Mouse (Mus musculus) MEL (cell line): ENCODE data around the gene Otop1. TPM values are rescaled to one million over a fixed set of nuclear protein-coding genes. Genes with fewer than 3 reads are reported as not detected.

Experiments used
- DNase-seq: peaks from one replicate; pipeline ENCODE4 v3.0.0; 2011; ENCODE audit warnings: low read depth, low spot score
- H3K27ac ChIP-seq: 2 replicates; pipeline ENCODE4 v1.5.1; 2012; ENCODE audit warnings: low read depth, mild to moderate bottlenecking, control low read depth, low read length, moderate library complexity; ENCODE audit not compliant: control insufficient read depth
- H3K27me3 ChIP-seq, 2 experiments: fragments of 150-350 bp in 1 of 2; sonication (generic) in 1 of 2; 2 replicates each; pipeline ENCODE4 v1.6.1; 2012; ENCODE audit warnings: low read length in 2 of 2, mild to moderate bottlenecking in 2 of 2, improper control_type of control experiment in 1 of 2, moderate library complexity in 1 of 2; ENCODE audit not compliant: insufficient read depth in 2 of 2, control insufficient read depth in 1 of 2
- H3K36me3 ChIP-seq, 2 experiments: 2 replicates each; pipeline ENCODE4 v1.6.1; 2012 to 2014; ENCODE audit warnings: low read length in 2 of 2, improper control_type of control experiment in 1 of 2, inconsistent platforms in 1 of 2, mild to moderate bottlenecking in 1 of 2; ENCODE audit not compliant: insufficient read depth in 2 of 2, control insufficient read depth in 1 of 2
- H3K4me1 ChIP-seq, 2 experiments: fragments of 150-350 bp in 1 of 2; sonication (generic) in 1 of 2; 2 replicates each; pipeline ENCODE4 v1.6.1; 2012; ENCODE audit warnings: low read length in 2 of 2, improper control_type of control experiment in 1 of 2, mild to moderate bottlenecking in 1 of 2; ENCODE audit not compliant: insufficient read depth in 2 of 2, control insufficient read depth in 1 of 2
- H3K4me3 ChIP-seq, 2 experiments: fragments of 150-350 bp in 1 of 2; sonication (generic) in 1 of 2; 2 replicates each; pipeline ENCODE4 v1.5.1; 2012; ENCODE audit warnings: low read depth in 2 of 2, low read length in 2 of 2, mild to moderate bottlenecking in 2 of 2, moderate library complexity in 2 of 2, control low read depth in 1 of 2, improper control_type of control experiment in 1 of 2; ENCODE audit not compliant: control insufficient read depth in 1 of 2, insufficient read depth in 1 of 2
- H3K79me2 ChIP-seq: 2 replicates; pipeline ENCODE4 v1.6.1; 2012; ENCODE audit warnings: mild to moderate bottlenecking, low read length, moderate library complexity; ENCODE audit not compliant: control insufficient read depth, poor library complexity, insufficient read depth
- H3K9ac ChIP-seq: 2 replicates; pipeline ENCODE4 v1.6.1; 2012; ENCODE audit warnings: low read depth, mild to moderate bottlenecking, control low read depth, low read length, moderate library complexity; ENCODE audit not compliant: control insufficient read depth, poor library complexity, severe bottlenecking
- H3K9me3 ChIP-seq: fragments of 150-350 bp; sonication (generic); replicated peaks from 2 replicates; pipeline ENCODE4 v1.6.1; 2012; ENCODE audit warnings: mild to moderate bottlenecking, low read length, improper control_type of control experiment, moderate library complexity; ENCODE audit not compliant: insufficient read depth
- CHD2 ChIP-seq: IDR thresholded peaks from 2 replicates; pipeline ENCODE4 v1.6.1; 2011; ENCODE audit warnings: low read length, improper control_type of control experiment
- CTCF ChIP-seq, 3 experiments: IDR thresholded peaks in 2 of 3; conservative IDR thresholded peaks in 1 of 3; 2 replicates each; pipeline ENCODE4 v1.5.1; 2011 to 2012; ENCODE audit warnings: low read length in 3 of 3, low read depth in 2 of 3, mild to moderate bottlenecking in 2 of 3, improper control_type of control experiment in 1 of 3, inconsistent platforms in 1 of 3, mixed read lengths in 1 of 3, moderate library complexity in 1 of 3; ENCODE audit not compliant: control insufficient read depth in 1 of 3, insufficient read depth in 1 of 3, poor library complexity in 1 of 3, severe bottlenecking in 1 of 3
- E2F4 ChIP-seq: IDR thresholded peaks from 2 replicates; pipeline ENCODE4 v1.6.1; 2011; ENCODE audit warnings: low read depth, low read length, improper control_type of control experiment, borderline replicate concordance
- EP300 ChIP-seq, 2 experiments: IDR thresholded peaks; 2 replicates each; pipeline ENCODE4 v1.6.1; 2011; ENCODE audit warnings: improper control_type of control experiment in 2 of 2, low read length in 2 of 2, low read depth in 1 of 2, mild to moderate bottlenecking in 1 of 2
- ETS1 ChIP-seq: IDR thresholded peaks from 2 replicates; pipeline ENCODE4 v1.6.1; 2012; ENCODE audit warnings: low read depth, mild to moderate bottlenecking, inconsistent platforms, low read length, improper control_type of control experiment, moderate library complexity
- MAFK ChIP-seq: IDR thresholded peaks from 2 replicates; pipeline ENCODE4 v1.6.1; 2011; ENCODE audit warnings: low read depth, mild to moderate bottlenecking, low read length, improper control_type of control experiment, borderline replicate concordance
- MEF2A ChIP-seq: IDR thresholded peaks from 2 replicates; pipeline ENCODE4 v1.6.1; 2014; ENCODE audit warnings: low read depth, mild to moderate bottlenecking, inconsistent platforms, low read length, improper control_type of control experiment; ENCODE audit not compliant: poor library complexity, insufficient replicate concordance, severe bottlenecking; ENCODE audit errors: extremely low read depth
- MYC ChIP-seq: IDR thresholded peaks from 2 replicates; pipeline ENCODE4 v1.6.1; 2011; ENCODE audit warnings: low read depth, mild to moderate bottlenecking, low read length, improper control_type of control experiment, moderate library complexity
- NELFE ChIP-seq: IDR thresholded peaks from 2 replicates; pipeline ENCODE4 v1.6.1; 2011; ENCODE audit warnings: low read depth, low read length, improper control_type of control experiment
- POLR2AphosphoS2 ChIP-seq: IDR thresholded peaks from 2 replicates; pipeline ENCODE4 v1.6.1; 2011; ENCODE audit warnings: low read length, improper control_type of control experiment
- RAD21 ChIP-seq: IDR thresholded peaks from 2 replicates; pipeline ENCODE4 v1.6.1; 2011; ENCODE audit warnings: mild to moderate bottlenecking, low read depth, low read length, improper control_type of control experiment
- SMC3 ChIP-seq: IDR thresholded peaks from 2 replicates; pipeline ENCODE4 v1.6.1; 2011; ENCODE audit warnings: low read depth, low read length, improper control_type of control experiment
- TBP ChIP-seq: IDR thresholded peaks from 2 replicates; pipeline ENCODE4 v1.8.0; 2011; ENCODE audit warnings: low read depth, low read length, improper control_type of control experiment
- TCF12 ChIP-seq: IDR thresholded peaks from 2 replicates; pipeline ENCODE4 v1.6.1; 2014; ENCODE audit warnings: low read depth, mild to moderate bottlenecking, inconsistent platforms, low read length, improper control_type of control experiment, moderate library complexity
- ZC3H11A ChIP-seq: IDR thresholded peaks from 2 replicates; pipeline ENCODE4 v1.6.1; 2012; ENCODE audit warnings: low read depth, mild to moderate bottlenecking, inconsistent platforms, low read length, improper control_type of control experiment
- ZKSCAN1 ChIP-seq: IDR thresholded peaks from 2 replicates; pipeline ENCODE4 v1.6.1; 2012; ENCODE audit warnings: low read depth, mild to moderate bottlenecking, inconsistent platforms, low read length, improper control_type of control experiment, moderate library complexity
- ZNF384 ChIP-seq: IDR thresholded peaks from 2 replicates; pipeline ENCODE4 v1.6.1; 2012; ENCODE audit warnings: low read depth, mild to moderate bottlenecking, inconsistent platforms, low read length, improper control_type of control experiment
- polyA plus RNA-seq, 2 experiments: library from polyadenylated mRNA; stranded (reverse) in 1 of 2; unstranded in 1 of 2; fragments of >175 nt in 1 of 2; fragments of >200 nt in 1 of 2; gene quantifications; 2 replicates each; pipeline versions ENCODE4 v1.2.1 to v1.2.4; 2012; ENCODE audit warnings: low replicate concordance in 2 of 2, low read depth in 1 of 2; ENCODE audit not compliant: insufficient read length in 2 of 2, insufficient read depth in 1 of 2, missing spikeins in 1 of 2
- total RNA-seq: library from RNA; depleted of rRNA; stranded (reverse); fragments of 300-350 nt; gene quantifications from 2 replicates; pipeline ENCODE4 v1.2.3, GENCODE M21; 2012; rRNA removed

The Otop1 gene
- total RNA-seq (0.08 TPM in 1 of 2 replicates, not detected in the other), polyA plus RNA-seq (not detected)

GRCm38 (mm10) chr5:38275771-38276170 lies at the start of gene Otop1:
TSS of gene Otop1 (plus strand) at chr5:38275972.
- no peak for DNase-seq
- Histone ChIP-seq H3K27ac (no peak within 1 kb of the TSS), H3K79me2 (no peaks in the 10 kb centered on the region), H3K36me3 (peaks cover 0 to 2% of the 10 kb centered on the region in 2 experiments; a peak in 1 of 4 replicates), H3K9ac (no peak within 1 kb of the TSS), H3K9me3 (no peaks in the 10 kb centered on the region), H3K4me3 (no peak within 1 kb of the TSS), H3K4me1 (peaks cover 0 to 14% of the 10 kb centered on the region in 2 experiments; a peak in 1 of 4 replicates), H3K27me3 (no peaks in the 10 kb centered on the region)
- TF ChIP-seq ZNF384 (no peak), ZKSCAN1 (no peak), MEF2A (no peak), NELFE (no peak), EP300 (IDR thresholded peaks at IDR 0.05; ENCODE audit: low read depth in 1 of 2, low read length in 2 of 2) (no peak), MAFK (no peak), MYC (no peak), TBP (no peak), CHD2 (no peak), TCF12 (no peak), RAD21 (no peak), ZC3H11A (no peak), ETS1 (no peak), E2F4 (no peak)

GRCm38 (mm10) chr5:38235422-38235821 lies 40.4 kb upstream of the Otop1 start:
- H3K36me3 ChIP-seq = peaks cover 0 to 4% of the 10 kb centered on the region in 2 experiments; a peak in 2 of 4 replicates
- no peaks in the 10 kb centered on the region for H3K27me3 ChIP-seq
- DNase-seq = peak; percentile 76

More at GRCm38 (mm10) chr5:38235422-38235821, 40.4 kb upstream of the Otop1 start:
- Histone ChIP-seq H3K4me3 (no peak overlapping the region), H3K27ac (no peak overlapping the region), H3K79me2 (no peaks in the 10 kb centered on the region), H3K4me1 (no peaks in the 10 kb centered on the region), H3K9me3 (no peaks in the 10 kb centered on the region), H3K9ac (no peak overlapping the region)
- TF ChIP-seq MAFK (no peak), SMC3 (peak; percentile 48), CTCF (IDR thresholded peaks at IDR 0.05 in 2 of 3, conservative IDR thresholded peaks at IDR 0.05 in 1 of 3; ENCODE audit: control insufficient read depth in 1 of 3, insufficient read depth in 1 of 3, low read depth in 2 of 3, low read length in 3 of 3, poor library complexity in 1 of 3, severe bottlenecking in 1 of 3) (peak; percentile 78 to 92 (median 87)), POLR2AphosphoS2 (peak; percentile 47; the same call in 1 of the 2 replicates)
